Comparison of ENCODE assay signal across 20 mouse cellular contexts in genomic region chr5:25379188-25379587, GRCm38 (mm10).
"Had no signal": no experiment of that assay in that cellular context is flagged by ENCODE, and none has a peak within 500 bp of the region (broad histone marks: within the 10 kb centered on the region; RNA-seq: fewer than 3 reads in every experiment).

No protein-coding gene starts in this region.

- H3K4me1 ChIP-seq: liver, embryonic 15.5 days; lung, embryonic 15.5 days; midbrain, embryonic 13.5 days; midbrain, embryonic 15.5 days; neural tube, embryonic 12.5 days; stomach, embryonic 15.5 days had no signal

- DNase-seq: liver, postnatal 0 days; lung, adult 2 months; lung, postnatal 14 days; lung, postnatal 36 days; right cerebral cortex, postnatal 25 days; right cerebral cortex, postnatal 4 days; spleen, adult 18-20 months; thymus, adult 2 months; thymus, postnatal 25 days; thymus, postnatal 4 days had no signal

- H3K4me3 ChIP-seq: liver, embryonic 15.5 days; lung, embryonic 15.5 days; megakaryocyte, embryonic 14.5 days; midbrain, embryonic 13.5 days; midbrain, embryonic 15.5 days; neural tube, embryonic 12.5 days; stomach, embryonic 15.5 days had no signal

- H3K9ac ChIP-seq: liver, embryonic 15.5 days; liver, postnatal 0 days; lung, embryonic 15.5 days; midbrain, embryonic 13.5 days; midbrain, embryonic 15.5 days; neural tube, embryonic 12.5 days; stomach, embryonic 15.5 days had no signal

- H3K27me3 ChIP-seq: liver, embryonic 15.5 days; lung, embryonic 15.5 days; megakaryocyte, embryonic 14.5 days; midbrain, embryonic 13.5 days; midbrain, embryonic 15.5 days; neural tube, embryonic 12.5 days; stomach, embryonic 15.5 days had no signal

- H3K9me3 ChIP-seq: liver, embryonic 15.5 days; lung, embryonic 15.5 days; megakaryocyte, embryonic 14.5 days; midbrain, embryonic 13.5 days; midbrain, embryonic 15.5 days; neural tube, embryonic 12.5 days; stomach, embryonic 15.5 days had no signal

- H3K36me3 ChIP-seq: midbrain, embryonic 15.5 days; stomach, embryonic 15.5 days had no signal

- ATAC-seq: liver, postnatal 0 days; lung, postnatal 0 days; midbrain, embryonic 13.5 days; midbrain, embryonic 15.5 days had no signal

- H3K27ac ChIP-seq: liver, embryonic 15.5 days; lung, embryonic 15.5 days; macrophage; midbrain, embryonic 13.5 days; midbrain, embryonic 15.5 days; neural tube, embryonic 12.5 days; stomach, embryonic 15.5 days; stomach, postnatal 0 days had no signal
